14 mouse cellular contexts compared by ENCODE assay signal in the genomic region with DNA sequence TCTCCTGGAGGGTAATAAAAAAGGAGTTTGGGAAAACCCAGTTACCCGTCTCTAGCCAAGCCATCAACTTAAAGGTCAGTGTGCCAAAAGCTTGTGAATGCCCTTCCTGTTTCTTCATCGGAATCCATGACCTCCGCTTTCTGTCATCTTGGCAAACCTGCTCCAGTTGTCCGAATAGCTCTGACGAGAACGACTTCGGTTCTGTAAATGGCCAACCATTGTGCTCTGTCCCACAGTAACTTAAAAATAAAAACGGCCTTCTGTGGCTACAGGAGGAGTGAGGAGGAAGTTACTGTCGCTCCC. TPM values are rescaled to one million over a fixed set of nuclear protein-coding genes. Genes with fewer than 3 reads are reported as not detected.
DNase-seq lines count a peak whose midpoint lies in the region; ATAC-seq lines count a peak whose summit lies in the region.
"Had no signal": no experiment of that assay in that cellular context is flagged by ENCODE, and none has a peak within 500 bp of the region (broad histone marks: within the 10 kb centered on the region; RNA-seq: fewer than 3 reads in every experiment).

No protein-coding gene starts in this region.

- WGBS in heart, embryonic 13.5 days = 44% methylated on average over 9 of the region's 9 CpGs
- WGBS in kidney, embryonic 15.5 days = 60% methylated on average over 9 of the region's 9 CpGs
- WGBS in embryonic facial prominence, embryonic 12.5 days = 49% methylated on average over 9 of the region's 9 CpGs
- WGBS in limb, embryonic 12.5 days = 69% methylated on average over 9 of the region's 9 CpGs

- H3K27ac ChIP-seq in heart, embryonic 13.5 days (replicated peaks) = no peak overlapping the region
- H3K27ac ChIP-seq in kidney, embryonic 15.5 days = no peak overlapping the region
- no peak overlapping the region for H3K27ac ChIP-seq in embryonic facial prominence, embryonic 12.5 days
- no peak overlapping the region for H3K27ac ChIP-seq in limb, embryonic 12.5 days
- H3K27ac ChIP-seq: forebrain, embryonic 13.5 days; midbrain, embryonic 10.5 days had no signal

- H3K4me3 ChIP-seq in heart, embryonic 13.5 days = peak overlapping the region; percentile 33; the same call in 1 of the 2 replicates
- H3K4me3 ChIP-seq in kidney, embryonic 15.5 days (replicated peaks) = peak overlapping the region; percentile 23; the same call in 1 of the 2 replicates
- peak overlapping the region; percentile 20; the same call in 1 of the 2 replicates for H3K4me3 ChIP-seq in embryonic facial prominence, embryonic 12.5 days
- H3K4me3 ChIP-seq in limb, embryonic 12.5 days (replicated peaks) = peak overlapping the region; percentile 19
- H3K4me3 ChIP-seq: forebrain, embryonic 13.5 days; myocyte had no signal

- ATAC-seq in heart, embryonic 13.5 days (ENCODE audit: extremely low read depth, insufficient number of reproducible peaks, low FRiP score, low TSS enrichment) = no peak
- ATAC-seq in kidney, embryonic 15.5 days (replicated peaks; ENCODE audit: low FRiP score) = no peak
- ATAC-seq in embryonic facial prominence, embryonic 12.5 days (ENCODE audit: insufficient number of reproducible peaks, insufficient read depth, low FRiP score, low TSS enrichment) = no peak
- ATAC-seq in limb, embryonic 12.5 days (ENCODE audit: insufficient number of reproducible peaks, insufficient read depth, low FRiP score, low TSS enrichment, low read depth) = no peak
- ATAC-seq: hindbrain, embryonic 16.5 days; liver, postnatal 0 days had no signal

- peak overlapping the region; percentile 56; the same call in 1 of the 2 replicates for H3K9ac ChIP-seq in heart, embryonic 13.5 days
- no peak overlapping the region for H3K9ac ChIP-seq in kidney, embryonic 15.5 days
- no peak overlapping the region for H3K9ac ChIP-seq in embryonic facial prominence, embryonic 12.5 days
- H3K9ac ChIP-seq in limb, embryonic 12.5 days (replicated peaks) = no peak overlapping the region
- H3K9ac ChIP-seq: forebrain, embryonic 13.5 days; liver, postnatal 0 days had no signal

- no peak for DNase-seq in heart, postnatal 14 days
- no peak for DNase-seq in kidney, postnatal 36 days
- no peak for DNase-seq in right cerebral cortex, postnatal 10 days (ENCODE audit: low spot score in 2 of 2)
- DNase-seq in embryo, embryonic 10.5 days (ENCODE audit: low spot score) = no peak
- DNase-seq: cerebellum, adult 9-11 months; liver, postnatal 0 days had no signal

- H3K27me3 ChIP-seq in heart, embryonic 13.5 days (replicated peaks) = peaks cover 36% of the 10 kb centered on the region
- peaks cover 43% of the 10 kb centered on the region for H3K27me3 ChIP-seq in kidney, embryonic 15.5 days
- peaks cover 19% of the 10 kb centered on the region for H3K27me3 ChIP-seq in embryonic facial prominence, embryonic 12.5 days
- H3K27me3 ChIP-seq in limb, embryonic 12.5 days = peaks cover 20% of the 10 kb centered on the region

- H3K4me1 ChIP-seq in heart, embryonic 13.5 days = 0 out of 2 replicates have a peak, but pooled peaks cover 4% of the 10 kb centered on the region
- peaks cover 10% of the 10 kb centered on the region for H3K4me1 ChIP-seq in kidney, embryonic 15.5 days
- peaks cover under 1% of the 10 kb centered on the region; the same call in 1 of the 2 replicates for H3K4me1 ChIP-seq in embryonic facial prominence, embryonic 12.5 days
- peaks cover 4% of the 10 kb centered on the region for H3K4me1 ChIP-seq in limb, embryonic 12.5 days (replicated peaks)

- H3K9me3 ChIP-seq in heart, embryonic 13.5 days = peaks cover 6% of the 10 kb centered on the region
- peaks cover 7% of the 10 kb centered on the region; the same call in 1 of the 2 replicates for H3K9me3 ChIP-seq in kidney, embryonic 15.5 days (replicated peaks)
- no peaks in the 10 kb centered on the region for H3K9me3 ChIP-seq in embryonic facial prominence, embryonic 12.5 days
- H3K9me3 ChIP-seq in limb, embryonic 12.5 days = peaks cover 4% of the 10 kb centered on the region; the same call in 1 of the 2 replicates

- intact Hi-C loops in heart, postnatal 14 days (cut with DNase I) = loop anchor here (2.0 to 10.0 kb wide), 5 partner anchors 795 to 1757 kb away; no protein-coding TSS in a partner anchor

- H3K36me3 ChIP-seq in heart, embryonic 13.5 days = no peaks in the 10 kb centered on the region
- H3K36me3 ChIP-seq in kidney, embryonic 15.5 days = no peaks in the 10 kb centered on the region
- H3K36me3 ChIP-seq in embryonic facial prominence, embryonic 12.5 days = no peaks in the 10 kb centered on the region
- no peaks in the 10 kb centered on the region for H3K36me3 ChIP-seq in limb, embryonic 12.5 days
- H3K36me3 ChIP-seq: midbrain, embryonic 10.5 days had no signal

- H3K4me2 ChIP-seq in heart, embryonic 13.5 days = peak overlapping the region; percentile 64
- H3K4me2 ChIP-seq in kidney, embryonic 15.5 days = peak overlapping the region; percentile 54
- peak overlapping the region; percentile 38 for H3K4me2 ChIP-seq in embryonic facial prominence, embryonic 12.5 days (replicated peaks)
- H3K4me2 ChIP-seq in limb, embryonic 12.5 days = peak overlapping the region; percentile 51; the same call in 1 of the 2 replicates

RNA-seq across cellular contexts. Expression of a gene that starts 11.4 kb away (rescaled TPM):
- polyA plus RNA-seq in heart, embryonic 13.5 days (2015; fragmentation: Nextera tagmentation; extraction: Ambion mirVana) = 0.09 and 0.16 TPM in 2 replicates
- under 1 TPM; 0.22 to 0.26 TPM for total RNA-seq in heart, postnatal 14 days (2021)
- 2.8 and 4.1 TPM in 2 replicates for polyA plus RNA-seq in kidney, embryonic 15.5 days (2015; fragmentation: Nextera tagmentation; extraction: Ambion mirVana)
- polyA plus RNA-seq in embryonic facial prominence, embryonic 12.5 days (2016; fragmentation: Nextera tagmentation; extraction: Ambion mirVana) = 8.5 and 9.5 TPM in 2 replicates
- polyA plus RNA-seq in limb, embryonic 12.5 days (2016; fragmentation: Nextera tagmentation; extraction: Ambion mirVana) = 10.1 and 11.3 TPM in 2 replicates
- polyA plus RNA-seq: liver, postnatal 0 days had no signal
